Mouse (Mus musculus): ENCODE measurements around the gene Camk1d.

The Camk1d gene

DNA sequence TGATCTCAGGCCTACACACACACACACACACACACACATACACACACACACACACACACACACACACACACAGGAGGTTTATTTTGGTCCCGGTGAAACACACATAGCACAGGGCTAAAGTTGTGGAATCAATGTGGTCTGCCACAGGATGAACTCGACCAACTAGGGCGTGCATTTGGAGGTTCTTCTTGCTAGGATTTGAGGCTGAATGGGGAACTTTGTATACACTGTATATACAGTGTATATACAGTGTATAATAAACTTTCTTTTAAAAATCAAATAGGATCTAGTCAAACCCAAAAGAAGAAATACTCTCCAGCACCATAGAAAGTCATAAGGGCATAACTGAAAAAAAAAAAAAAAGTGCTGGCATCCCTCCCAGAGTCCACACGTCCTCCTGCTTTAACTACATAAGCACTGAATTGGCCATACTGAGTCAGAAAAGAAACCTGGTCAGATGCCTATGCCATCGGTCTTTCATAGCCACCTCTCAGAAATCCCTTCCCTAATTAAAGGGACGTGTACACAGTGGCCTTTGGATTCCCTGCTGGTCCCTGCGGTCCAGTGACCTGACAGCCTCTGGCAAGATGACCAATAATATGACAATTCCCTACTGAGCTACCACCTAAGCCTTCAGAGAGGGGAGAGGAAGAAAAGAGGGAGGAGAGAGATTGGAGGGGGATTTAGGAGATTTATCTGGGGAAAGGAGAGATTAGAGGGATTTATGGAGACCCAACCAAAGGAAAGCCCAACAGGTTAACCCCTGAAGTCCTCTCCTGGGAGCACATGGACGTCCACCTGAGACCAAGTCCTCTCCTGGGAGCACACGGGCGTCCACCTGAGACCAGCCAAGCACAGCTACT is 6.2 kb downstream of the Camk1d start:
- no peak for DNase-seq

DNA sequence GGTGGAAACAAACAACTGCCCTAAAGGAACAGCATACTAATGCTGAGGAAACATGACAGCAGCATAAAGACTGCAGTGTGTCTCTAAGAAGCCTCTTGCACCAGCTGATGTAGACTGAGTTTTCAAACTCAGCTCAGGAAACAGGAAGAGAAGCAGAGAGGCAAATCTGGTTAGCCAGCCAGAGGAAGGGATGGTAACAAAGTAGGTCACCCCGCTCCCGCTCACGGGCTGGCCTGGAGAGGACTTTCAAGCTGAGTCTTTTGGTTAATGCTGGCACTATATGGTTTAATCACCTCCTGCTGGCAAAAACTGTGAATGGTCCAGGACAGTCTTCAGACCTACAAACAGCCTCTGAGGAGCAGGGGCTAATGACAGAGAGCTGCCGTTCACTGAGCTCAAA is 7.7 kb downstream of the Camk1d start:
- no peak for DNase-seq

DNA sequence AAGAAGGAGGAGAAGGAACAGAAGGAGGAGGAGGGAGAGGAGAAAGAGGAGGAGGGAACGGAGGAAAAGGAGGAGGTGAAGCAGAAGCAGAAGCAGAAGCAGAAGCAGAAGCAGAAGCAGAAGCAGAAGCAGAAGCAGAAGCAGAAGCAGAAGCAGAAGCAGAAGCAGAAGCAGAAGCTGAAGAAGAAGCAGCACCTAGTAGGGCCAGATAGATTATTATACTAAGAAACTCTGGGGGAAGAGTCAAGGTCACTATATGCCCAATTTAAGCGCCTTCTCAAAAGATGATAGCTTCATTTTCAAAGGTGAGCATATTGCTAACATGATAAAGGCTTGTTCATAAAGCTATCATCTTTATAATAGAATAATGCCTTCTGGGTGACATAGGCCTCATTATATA is 11.9 kb downstream of the Camk1d start:
- no peak for DNase-seq

DNA sequence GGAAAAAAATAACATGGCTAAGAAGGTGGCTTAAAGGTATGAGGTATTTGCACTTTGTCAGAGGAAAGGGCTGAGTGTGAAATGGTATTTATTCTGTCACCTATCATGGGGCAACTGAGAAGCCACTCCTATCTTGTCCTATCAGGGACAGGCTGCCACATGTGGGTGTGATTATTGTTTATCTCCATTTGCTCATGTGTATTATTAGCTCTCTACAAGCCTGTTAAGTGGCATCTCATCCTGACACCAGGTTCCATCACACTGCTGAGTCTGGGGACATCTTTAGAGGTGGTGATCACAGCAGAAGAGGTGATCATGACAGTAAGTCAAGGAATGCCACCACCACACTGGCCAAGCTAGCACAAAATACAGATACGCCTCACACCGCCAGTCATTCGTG is 13.4 kb downstream of the Camk1d start:
- no peak for DNase-seq

DNA sequence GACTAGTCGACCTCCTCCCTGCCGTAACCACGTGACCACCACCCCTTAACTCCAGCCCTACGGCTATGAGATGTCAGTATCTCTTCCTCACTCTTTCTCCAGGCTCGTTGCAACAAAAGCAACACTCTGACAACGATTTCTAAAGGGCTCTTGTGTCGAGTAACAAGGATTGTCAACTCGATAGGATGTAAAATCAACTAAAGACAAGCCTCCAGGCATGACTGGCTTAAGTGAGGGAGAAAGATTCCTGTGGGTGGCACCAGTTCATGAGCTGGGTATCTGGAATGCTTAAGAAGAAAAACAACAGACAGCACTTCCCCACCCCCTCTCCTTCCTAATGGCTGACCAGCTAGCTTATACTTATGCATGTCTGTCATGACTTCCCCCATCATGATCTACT is 15.9 kb downstream of the Camk1d start:
- DNase-seq, result no peak

DNA sequence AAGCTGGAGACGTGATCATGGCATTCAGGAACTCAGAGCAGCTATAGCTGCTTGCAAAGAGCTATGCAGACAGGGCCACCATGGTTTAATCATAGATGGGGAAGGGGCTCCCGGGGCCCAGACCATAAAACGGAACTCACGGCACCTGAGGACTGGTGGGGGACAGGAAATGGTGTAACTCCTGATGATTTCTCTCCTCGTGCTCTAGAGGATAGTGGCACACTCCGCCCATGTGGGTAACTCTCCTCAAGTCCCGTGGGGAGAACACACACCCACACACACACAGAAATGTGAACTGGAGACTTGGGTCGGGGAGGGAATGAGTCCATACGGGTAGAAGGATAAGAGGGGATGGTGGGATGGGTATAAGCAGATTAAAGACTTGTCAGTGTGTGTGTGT is 20.2 kb downstream of the Camk1d start:
- DNase-seq, result no peak

DNA sequence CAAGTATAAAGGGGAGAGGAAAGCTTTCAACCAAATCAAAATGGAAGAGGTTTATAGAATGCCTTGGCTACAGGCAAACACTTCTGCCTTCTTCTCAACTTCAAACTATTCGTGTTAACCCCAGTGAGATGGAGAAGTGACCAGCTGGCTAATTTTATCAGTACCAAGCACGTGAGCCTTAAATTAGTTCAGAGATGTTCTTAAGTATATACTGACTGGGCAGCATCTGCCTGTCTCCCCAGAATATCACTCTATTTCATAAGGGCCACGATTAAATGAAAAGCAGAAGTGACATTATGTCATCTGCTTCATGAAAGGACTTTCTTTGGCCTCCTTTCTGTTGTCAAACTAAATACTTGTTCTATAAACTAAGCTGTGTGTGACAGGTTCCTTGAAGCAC is 22.6 kb downstream of the Camk1d start:
- DNase-seq, result no peak

DNA sequence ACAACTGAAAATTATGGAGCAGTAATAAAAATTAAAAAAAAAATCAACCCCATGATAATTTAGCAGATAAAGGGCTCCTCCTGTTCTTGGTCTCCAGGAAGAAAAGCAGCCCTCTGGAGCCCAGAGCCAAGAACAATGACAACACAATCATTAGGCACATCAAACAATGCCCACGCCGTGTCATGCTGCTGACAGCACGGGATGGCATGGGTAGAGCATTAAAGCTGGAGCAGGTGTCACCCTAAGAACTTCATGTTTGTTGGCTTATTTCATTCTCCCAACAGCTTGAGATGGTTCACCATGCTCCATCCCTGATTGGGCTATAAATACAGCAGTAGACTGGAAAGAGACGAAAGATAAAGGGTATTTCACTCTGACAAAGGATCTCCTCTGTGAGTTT is 30.9 kb downstream of the Camk1d start:
- DNase-seq, result no peak

DNA sequence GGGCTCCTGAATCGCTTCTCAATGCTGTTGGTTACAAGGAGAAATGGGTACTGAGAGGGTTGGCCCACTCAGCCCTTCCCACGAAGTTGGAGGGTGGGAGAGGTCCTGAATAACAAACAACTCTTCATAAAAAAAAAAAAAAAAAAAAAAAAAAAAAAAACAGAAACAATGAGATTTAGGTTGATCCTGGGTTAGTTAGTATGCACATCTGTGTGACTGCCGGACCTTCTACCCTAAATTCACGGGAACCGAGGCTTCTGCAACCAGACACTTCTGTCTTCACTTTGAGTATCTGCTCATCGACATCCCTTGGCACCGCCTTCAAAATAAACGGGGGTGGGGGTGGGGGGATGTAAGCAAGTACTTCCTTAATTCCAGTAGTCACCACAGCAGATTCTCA is 32.4 kb downstream of the Camk1d start:
- DNase-seq, result no peak

DNA sequence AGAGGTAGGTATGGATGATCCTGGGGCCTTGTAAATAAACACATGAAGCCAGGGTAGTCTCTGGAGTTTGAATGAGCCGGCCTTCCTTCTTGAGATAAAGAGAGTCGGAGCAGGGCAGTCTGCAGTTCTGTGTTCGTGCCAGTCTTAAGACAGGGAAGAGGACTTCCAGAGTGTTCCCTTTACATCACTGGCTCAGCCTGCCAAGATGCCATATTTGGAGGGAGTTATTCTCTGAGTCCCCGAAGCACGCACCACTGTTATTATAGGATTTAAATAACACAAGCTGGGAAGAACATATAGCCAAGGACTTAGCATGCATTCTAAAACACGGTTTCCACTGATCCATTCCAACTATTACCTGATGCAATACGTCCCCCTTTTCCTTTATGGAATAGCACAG is 33.0 kb downstream of the Camk1d start:
- DNase-seq, result no peak

DNA sequence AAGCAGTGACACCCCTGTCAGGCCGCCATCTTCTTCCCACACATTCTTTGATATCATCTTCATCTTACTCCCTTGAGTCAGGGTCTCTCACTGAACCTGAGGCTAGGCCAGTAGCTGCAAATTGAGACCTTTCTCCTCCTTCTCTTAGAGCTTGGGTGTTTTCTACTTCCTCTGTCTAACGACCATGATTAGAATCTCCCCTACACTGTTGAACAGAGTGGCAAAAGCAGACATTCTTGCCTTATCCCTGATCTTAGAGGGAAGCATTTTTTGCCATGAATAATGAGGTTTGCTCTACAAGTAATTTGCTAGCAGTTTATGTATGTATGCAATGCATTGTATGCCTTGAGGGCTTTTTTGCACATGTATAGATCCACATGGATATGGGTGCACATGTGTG is 35.3 kb downstream of the Camk1d start:
- DNase-seq, result no peak

DNA sequence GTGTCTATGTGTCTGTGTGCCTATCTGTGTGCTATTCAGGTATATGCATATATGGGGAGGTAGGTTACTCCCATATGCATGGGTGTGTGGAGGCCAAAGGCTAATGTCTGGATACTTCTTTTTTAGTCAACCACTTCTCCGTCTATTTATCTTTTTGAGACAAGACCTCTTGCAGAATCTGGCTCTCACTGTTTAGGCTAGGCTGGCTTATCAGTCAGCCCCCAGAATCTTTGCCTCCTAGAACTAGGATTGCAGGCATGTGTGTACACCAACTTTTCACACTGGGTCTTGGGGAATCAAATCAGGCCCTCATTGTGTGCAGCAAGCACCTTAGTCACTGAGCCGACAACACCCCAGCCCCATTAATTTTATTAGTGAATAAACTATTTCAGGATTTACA is 36.8 kb downstream of the Camk1d start:
- no peak for DNase-seq

DNA sequence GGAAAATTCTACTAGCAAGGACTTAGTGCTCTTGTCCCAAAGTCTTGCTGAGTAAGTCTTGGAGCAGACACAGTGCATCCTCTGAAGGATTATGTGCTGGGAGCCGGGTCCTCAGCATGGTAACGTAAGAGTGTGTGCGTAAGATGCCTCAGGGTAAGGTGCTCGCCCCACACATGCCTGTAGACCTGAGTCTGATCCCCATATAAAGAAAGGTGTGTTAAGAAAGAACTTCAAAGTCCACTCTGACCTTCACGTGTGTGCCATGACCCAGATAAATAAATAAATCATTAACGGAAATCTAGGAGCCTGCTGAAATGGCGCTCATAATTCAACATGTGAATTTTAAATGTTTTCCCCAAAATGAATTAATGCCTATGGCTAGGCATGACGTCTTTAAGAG is 37.5 kb downstream of the Camk1d start:
- no peak for DNase-seq

DNA sequence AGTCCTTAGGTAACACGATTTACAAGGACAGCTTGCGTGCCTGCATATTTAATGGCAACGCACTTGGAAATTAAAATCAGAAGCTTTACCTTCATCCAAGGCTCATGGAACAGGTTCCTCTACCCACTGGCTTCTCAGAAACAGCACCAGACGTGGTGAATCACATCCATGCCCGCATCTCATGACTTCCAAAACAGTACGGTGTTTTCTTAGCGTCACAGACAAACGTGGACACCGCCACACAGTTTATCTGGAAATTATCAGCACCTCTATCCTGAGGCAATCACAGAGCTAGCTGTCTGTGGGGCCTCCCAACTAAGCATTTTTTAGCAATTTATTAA is 38.2 kb downstream of the Camk1d start:
- no peak for DNase-seq

DNA sequence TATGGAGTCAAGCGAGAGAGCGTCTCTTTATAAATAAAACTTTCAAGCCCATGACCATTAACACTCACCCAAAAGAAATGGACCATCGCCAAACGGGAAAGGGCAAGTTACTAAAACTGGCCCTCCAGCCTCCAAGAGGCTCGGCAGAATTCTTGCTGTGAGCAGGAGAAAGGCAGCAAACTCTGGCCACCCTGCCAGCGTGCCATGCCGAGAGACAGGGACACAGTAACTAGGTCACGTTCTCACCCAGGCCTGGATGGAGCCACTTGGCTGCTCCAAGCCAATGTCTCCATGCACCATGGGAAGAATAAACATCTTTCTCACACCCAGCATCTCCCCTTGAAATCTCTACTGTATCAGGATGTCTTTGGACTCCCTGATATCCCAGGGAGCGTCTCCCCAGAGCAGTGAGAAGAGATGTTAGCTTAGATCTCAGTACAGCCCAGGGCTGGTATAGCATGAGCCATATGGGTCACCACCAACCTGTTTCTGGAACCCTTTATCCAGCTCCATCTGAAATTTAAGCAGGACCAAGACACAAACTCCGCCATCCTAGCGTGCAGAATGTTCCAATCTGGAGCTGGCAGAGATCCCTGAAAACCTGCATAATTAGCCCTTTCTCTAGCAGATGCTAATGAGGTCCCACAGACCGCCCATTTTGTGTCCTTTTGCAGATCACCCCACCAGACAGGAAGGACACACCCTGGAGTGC is 38.7 kb downstream of the Camk1d start:
- peak in 1 of 2 experiments; percentile 47 for DNase-seq

DNA sequence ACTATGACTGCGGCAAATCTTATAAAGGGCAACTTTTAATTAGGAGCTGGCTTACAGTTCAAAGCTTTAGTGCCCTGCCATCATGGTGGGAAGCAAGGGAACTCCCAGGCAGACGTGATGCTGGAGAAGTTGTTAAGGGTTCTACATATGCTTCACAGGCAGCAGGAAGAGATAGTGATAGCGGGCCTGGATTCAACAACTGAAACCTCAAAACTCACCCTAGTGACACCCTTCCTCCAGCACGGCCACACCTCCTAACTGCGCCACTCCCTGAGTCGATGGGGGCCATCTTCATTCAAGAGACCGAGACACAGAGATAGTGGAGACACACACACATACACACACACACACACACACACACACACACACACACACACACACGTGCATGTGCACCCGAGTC is 39.8 kb downstream of the Camk1d start:
- DNase-seq, result no peak

DNA sequence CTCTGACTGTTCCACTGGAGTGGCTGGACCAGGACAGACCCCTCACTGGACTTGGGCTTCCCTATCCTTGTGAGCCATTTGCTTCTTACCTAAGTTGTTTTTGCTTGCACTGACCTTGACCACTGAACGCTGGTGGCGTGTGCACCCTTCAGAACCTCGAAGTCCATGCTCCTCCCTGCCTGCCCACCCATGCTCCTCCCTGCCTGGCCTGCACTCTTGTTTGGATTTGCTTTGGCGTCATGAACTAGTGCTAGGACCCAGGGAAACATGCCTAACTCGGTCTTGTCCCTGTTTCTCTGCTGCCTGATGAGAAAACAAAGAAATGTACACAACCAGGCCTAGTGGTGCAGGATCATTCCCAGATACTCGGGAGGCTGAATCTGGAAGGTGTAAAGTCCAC is 40.5 kb downstream of the Camk1d start:
- DNase-seq, result no peak

DNA sequence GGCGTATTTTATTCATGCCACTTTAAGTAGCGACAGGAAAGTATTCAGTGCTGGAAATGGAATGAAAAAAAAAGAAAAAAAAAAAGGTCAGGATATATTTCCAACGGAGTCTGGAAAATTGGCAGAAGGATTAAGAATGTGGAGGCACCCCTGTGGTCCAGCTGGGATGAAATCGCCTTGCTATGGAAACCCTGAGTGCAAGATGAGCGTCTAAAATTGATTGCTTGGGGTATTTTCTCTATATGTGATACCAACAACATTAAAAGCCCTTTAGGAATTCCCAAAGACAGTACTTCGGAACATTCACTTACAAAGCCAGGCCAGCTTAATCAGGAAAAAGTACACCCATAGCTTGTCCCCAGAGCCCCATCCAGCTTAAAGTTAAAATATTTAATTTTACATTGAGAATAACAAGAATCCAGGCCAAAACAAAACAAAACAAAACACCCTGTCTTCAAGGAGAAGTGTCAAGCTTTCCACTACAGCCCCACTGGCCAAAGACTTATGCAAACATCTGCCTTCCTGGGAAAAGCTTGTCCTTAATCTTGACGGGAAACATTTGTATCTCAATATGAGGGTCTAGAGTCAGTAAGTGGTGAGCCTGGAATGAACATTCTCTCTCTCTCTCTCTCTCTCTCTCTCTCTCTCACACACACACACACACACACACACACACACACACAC is 41.3 kb downstream of the Camk1d start:
- DNase-seq, result no peak

DNA sequence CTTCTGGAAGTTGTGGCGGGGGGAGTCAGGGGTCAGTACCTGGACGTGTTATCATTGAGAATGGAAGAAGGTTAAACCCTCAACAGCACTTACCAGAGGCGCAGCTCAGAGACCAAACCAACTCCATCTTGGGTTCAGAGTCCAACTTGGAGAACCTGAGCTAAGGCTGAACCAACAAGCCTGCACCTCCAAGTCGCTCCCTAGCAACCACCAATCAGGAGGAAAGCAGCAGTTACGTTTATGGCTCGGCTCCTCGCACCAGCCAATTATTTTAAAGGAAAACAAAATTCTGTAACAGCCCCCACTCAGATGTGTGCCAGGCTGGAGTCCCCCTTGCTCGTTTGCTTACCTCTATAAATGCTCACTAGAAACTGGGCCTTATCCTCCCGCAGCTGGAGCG is 44.2 kb downstream of the Camk1d start:
- no peak for DNase-seq

DNA sequence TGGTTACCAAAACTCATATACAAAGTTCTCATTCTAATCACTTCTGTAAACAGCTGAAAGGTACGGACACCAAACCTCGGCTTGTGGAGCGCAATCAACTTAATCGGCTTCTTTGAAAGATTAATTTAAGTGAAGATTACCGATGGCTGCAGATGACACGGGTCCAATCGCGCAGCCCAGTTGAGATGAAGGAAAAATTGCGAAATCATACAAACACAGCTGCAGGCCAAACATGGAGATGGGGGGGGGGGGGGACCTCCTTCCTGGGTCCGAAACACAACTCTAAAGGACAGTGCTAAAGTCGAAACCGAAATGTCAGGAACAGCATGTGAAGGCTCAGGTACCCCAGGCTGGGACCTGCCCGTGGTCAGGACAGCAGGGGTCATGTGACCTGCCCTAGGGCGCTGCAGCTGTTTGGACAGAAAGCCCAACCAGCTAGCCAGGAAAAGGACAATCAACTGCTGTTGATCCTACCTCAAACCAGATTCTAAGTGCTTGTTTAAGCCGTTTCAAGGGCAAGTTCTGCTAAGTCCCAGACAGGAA is 44.7 kb downstream of the Camk1d start:
- no peak for DNase-seq

DNA sequence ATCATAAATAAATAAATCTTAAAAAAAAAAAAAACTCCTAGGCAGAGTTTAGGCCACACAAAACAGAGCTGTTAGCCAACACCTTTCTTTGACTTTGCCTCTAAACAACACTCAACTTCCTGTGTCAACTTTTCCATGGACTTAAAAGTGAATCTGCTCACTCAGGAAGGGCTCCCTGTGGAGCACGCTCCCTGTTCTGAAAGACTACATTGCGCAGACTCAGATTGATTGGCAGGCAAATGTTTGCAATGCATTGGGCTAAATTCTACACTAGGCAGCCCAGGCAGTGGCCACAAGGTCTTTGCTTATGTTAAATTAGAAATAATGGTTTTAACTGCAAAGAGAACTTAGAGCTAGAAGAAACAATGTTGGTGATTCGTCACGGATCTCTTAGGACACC is 45.4 kb downstream of the Camk1d start:
- no peak for DNase-seq

DNA sequence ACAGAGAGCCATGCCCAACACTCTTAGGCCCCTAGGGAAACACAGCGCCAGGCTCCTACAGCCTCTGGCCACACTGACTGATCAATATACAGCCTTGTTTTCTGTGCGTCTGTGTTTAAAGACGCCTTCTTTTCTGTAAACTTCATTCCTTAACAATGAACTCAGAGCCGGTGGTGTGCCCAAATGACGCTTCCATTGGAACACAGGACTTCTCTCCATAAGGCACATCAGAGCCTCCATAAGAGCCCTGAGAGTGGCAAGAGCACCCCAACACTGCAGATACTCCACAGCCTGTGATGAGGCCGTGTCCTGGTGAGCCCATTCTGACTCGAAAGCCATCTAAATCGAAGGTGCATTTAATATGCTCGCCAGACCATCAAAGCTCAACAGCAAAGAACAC is 50.8 kb downstream of the Camk1d start:
- DNase-seq, result no peak

DNA sequence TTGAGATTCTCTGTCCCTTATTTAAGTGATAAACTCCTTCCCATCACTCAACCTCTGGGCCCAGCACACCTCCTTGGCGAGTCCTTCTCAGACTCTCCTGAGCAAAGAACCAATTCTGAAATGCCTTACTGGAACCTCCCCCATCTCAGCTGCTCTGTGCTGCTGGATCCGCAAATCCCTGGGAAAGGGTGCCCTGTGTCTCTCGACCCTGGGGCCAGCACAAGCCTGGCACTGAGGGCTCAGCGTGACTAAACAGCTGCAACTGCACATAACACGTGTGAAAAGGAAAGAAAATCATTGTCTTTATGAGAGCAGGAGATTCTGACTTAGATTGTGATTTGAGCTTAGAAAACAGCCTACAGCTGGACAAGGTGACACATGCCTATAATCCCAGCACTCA is 52.4 kb downstream of the Camk1d start:
- DNase-seq, result no peak

DNA sequence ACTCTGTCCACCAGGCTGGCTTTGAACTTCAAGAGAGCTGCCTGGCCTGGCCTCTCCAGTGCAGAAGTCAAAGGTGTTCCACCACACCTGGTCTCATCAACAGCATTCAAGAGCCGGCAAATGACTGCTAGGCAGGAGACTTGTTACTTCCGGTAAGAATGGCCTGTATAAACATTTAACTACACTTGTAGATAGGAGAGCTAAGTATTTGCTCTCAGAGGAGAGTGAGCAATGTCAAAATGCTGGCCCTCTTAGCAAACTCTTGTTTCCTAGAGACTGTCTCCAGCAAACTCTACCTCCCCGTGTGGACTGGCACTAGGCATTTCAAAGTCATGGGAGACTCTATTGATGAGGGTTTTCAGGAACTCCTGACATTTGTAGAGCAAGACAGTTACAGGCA is 56.3 kb downstream of the Camk1d start:
- peak in 1 of 2 experiments; percentile 29 for DNase-seq
